Mouse (Mus musculus): ENCODE results near the gene Incenp.

DNA sequence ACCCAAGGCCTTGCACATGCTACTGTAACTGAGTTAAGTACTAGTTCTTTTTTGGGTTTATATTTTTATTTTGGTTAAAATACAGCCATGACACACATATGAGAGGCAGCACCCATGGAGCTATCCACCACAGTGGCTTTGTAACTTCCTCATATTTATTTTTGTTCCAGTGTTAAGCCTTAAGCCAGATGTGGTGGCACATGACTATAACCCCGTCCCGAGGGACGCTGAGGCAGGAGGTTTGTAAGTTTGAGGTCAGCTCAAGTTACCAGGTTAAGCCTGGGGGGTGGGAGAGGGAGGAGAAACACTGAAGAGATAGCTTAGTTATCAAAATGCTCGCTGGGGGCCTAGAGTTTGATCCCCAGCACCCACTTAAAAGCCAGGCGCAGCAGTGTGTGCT is 37.2 kb upstream of the Incenp start:
- TF ChIP-seq CTCF (IDR thresholded peaks at IDR 0.05; ENCODE audit: low read depth), result no peak
- TF ChIP-seq EP300 (IDR thresholded peaks at IDR 0.05; ENCODE audit: low read depth), result no peak
